Mouse (Mus musculus) heart, embryonic 14.5 days (tissue): ENCODE results near the gene Hoxb5. TPM values are rescaled to one million over a fixed set of nuclear protein-coding genes. Genes with fewer than 3 reads are reported as not detected.
A peak's percentile ranks its signal among the peaks of the same experiment; 100 is the strongest.

Experiments
- ATAC-seq: fragments of 200-750 bp; cut with Nextera tagmentation; 2 replicates; pipeline ENCODE4 v1.8.0; 2017; ENCODE audit warnings: low read depth, moderate TSS enrichment; ENCODE audit not compliant: insufficient number of reproducible peaks, insufficient read depth, low FRiP score
- H3K27ac ChIP-seq, 2 experiments: fragments of 200-500 bp in 1 of 2; fragments of 300-500 bp in 1 of 2; sonication (generic) in 1 of 2; replicated peaks in 1 of 2; 2 replicates each; pipeline ENCODE4 v1.5.1; 2012 to 2014; ENCODE audit warnings: low read depth in 2 of 2, low read length in 2 of 2, control low read depth in 1 of 2, mild to moderate bottlenecking in 1 of 2, mixed read lengths in 1 of 2; ENCODE audit not compliant: control insufficient read depth in 1 of 2, insufficient read depth in 1 of 2
- H3K27me3 ChIP-seq: fragments of 300-500 bp; sonication (generic); 2 replicates; pipeline ENCODE4 v1.6.1; 2014; ENCODE audit warnings: mild to moderate bottlenecking, low read length, control low read depth; ENCODE audit not compliant: control insufficient read depth, insufficient read depth
- H3K36me3 ChIP-seq: fragments of 300-500 bp; sonication (generic); 2 replicates; pipeline ENCODE4 v1.6.1; 2014; ENCODE audit warnings: mild to moderate bottlenecking, control low read depth, low read length, mixed read lengths; ENCODE audit not compliant: control insufficient read depth, insufficient read depth
- H3K4me1 ChIP-seq, 2 experiments: fragments of 200-500 bp in 1 of 2; fragments of 300-500 bp in 1 of 2; sonication (generic) in 1 of 2; 2 replicates each; pipeline ENCODE4 v1.6.1; 2012 to 2014; ENCODE audit warnings: low read length in 2 of 2, control low read depth in 1 of 2, mixed read lengths in 1 of 2; ENCODE audit not compliant: control insufficient read depth in 2 of 2, insufficient read depth in 2 of 2
- H3K4me2 ChIP-seq: fragments of 300-500 bp; sonication (generic); 2 replicates; pipeline ENCODE4 v1.6.1; 2014; ENCODE audit warnings: mild to moderate bottlenecking, low read length
- H3K4me3 ChIP-seq, 2 experiments: fragments of 200-500 bp in 1 of 2; fragments of 300-500 bp in 1 of 2; sonication (generic) in 1 of 2; 2 replicates each; pipeline ENCODE4 v1.5.1; 2012 to 2014; ENCODE audit warnings: low read length in 2 of 2, mild to moderate bottlenecking in 2 of 2, control low read depth in 1 of 2, low read depth in 1 of 2, moderate library complexity in 1 of 2; ENCODE audit not compliant: control insufficient read depth in 1 of 2, insufficient read depth in 1 of 2
- H3K9ac ChIP-seq: fragments of 300-500 bp; sonication (generic); 2 replicates; pipeline ENCODE4 v1.6.1; 2014; ENCODE audit warnings: mild to moderate bottlenecking, low read length
- H3K9me3 ChIP-seq: fragments of 300-500 bp; sonication (generic); 2 replicates; pipeline ENCODE4 v1.6.1; 2016; ENCODE audit warnings: low read length, control low read depth; ENCODE audit not compliant: control insufficient read depth
- WGBS: fragments of 180-500 bp; shearing (Covaris S2); extraction: QIAGEN DNeasy Blood & Tissue Kit; methylation state at CpG from one replicate; pipeline ENCODE4 v1.1.7; 2014; 5-methylcytosine and 5-hydroxymethylcytosine counted together
- polyA plus RNA-seq: library from polyadenylated mRNA; unstranded; fragments of >200 nt; fragmentation: Nextera tagmentation; extraction: Ambion mirVana; gene quantifications from 2 replicates; pipeline ENCODE4 v1.2.1, GENCODE M21; 2014

The Hoxb5 gene
- polyA plus RNA-seq, 1 experiment from 2014 or later, result 0.27 TPM

GRCm38 (mm10) chr11:96298895-96299667 is 4.1 kb upstream of the Hoxb5 start:
- Histone ChIP-seq H3K9ac (no peak overlapping the region), H3K27me3 (peaks cover 100% of the 10 kb centered on the region), H3K27ac (no peak overlapping the region), H3K4me3 (peak overlapping the region in 1 of 2 experiments; percentile 31; a peak in 2 of 4 replicates), H3K9me3 (no peaks in the 10 kb centered on the region), H3K4me2 (peak overlapping the region; percentile 51), H3K4me1 (peaks cover 0 to 2% of the 10 kb centered on the region in 2 experiments; a peak in 1 of 4 replicates), H3K36me3 (no peaks in the 10 kb centered on the region)
- no peak for ATAC-seq
- 1% methylated on average over 66 of the region's 66 CpGs for WGBS

DNA sequence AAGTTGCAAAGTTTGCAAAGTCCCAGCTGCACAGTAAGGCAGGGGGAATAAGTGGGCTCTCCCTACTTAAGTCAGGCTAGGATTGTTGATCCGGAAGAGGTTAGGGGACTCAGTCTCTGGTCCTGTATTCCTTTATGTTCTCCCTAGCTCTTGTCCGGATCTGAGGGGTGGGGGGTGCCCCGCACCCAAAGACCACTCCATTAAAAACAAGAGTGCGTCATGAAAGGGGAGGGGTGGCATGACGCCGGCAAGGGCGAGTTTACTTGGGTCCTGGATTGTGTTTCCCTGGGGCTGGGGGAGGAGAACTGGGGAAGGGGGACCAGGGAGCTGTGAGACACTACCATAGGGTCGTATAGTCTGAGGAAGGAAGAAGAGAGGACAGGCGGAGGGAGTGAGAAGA is 3.4 kb upstream of the Hoxb5 start:
- no peaks in the 10 kb centered on the region for H3K9me3 ChIP-seq
- H3K27ac ChIP-seq, result no peak overlapping the region
- H3K36me3 ChIP-seq, result no peaks in the 10 kb centered on the region
- peaks cover 0 to 2% of the 10 kb centered on the region in 2 experiments; a peak in 1 of 4 replicates for H3K4me1 ChIP-seq
- no peak overlapping the region; a peak in 1 of 4 replicates for H3K4me3 ChIP-seq
- H3K4me2 ChIP-seq, result no peak overlapping the region
- ATAC-seq, result no peak
- no peak overlapping the region for H3K9ac ChIP-seq
- WGBS, result under 1% methylated on average over 9 of the region's 9 CpGs
- H3K27me3 ChIP-seq, result peaks cover 100% of the 10 kb centered on the region

DNA sequence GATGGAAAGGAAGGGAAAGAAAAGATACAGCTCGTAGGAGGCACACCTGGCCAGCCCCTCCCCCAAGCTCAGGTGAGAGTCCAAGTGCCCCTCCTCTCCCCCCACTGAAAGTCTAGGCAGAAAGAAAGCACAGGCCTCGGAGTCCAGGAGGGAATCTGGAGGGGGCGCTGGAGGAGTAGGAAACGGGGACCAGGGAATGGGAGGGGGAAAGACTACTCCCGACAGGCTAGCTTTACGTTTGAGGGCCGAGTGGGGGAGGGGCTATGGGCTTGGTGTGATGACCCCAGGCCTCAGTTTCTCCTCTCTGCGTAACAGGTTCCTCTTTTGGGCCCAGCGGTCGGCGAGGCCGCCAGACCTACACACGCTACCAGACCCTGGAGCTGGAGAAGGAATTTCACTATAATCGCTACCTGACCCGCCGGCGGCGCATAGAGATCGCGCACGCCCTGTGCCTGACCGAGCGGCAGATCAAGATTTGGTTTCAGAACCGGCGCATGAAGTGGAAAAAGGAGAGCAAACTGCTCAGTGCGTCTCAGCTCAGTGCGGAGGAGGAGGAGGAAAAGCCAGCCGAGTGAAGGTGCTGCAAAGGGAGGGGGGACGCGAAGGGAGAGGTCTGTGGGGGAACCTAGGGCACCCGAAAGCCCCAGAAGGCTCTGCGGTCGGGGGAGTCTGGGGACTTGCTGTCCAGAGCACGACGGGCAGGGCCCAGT is 2.6 kb upstream of the Hoxb5 start:
- H3K27me3 ChIP-seq, result peaks cover 100% of the 10 kb centered on the region
- H3K36me3 ChIP-seq, result no peaks in the 10 kb centered on the region
- ATAC-seq, result no peak
- no peak overlapping the region for H3K4me2 ChIP-seq
- no peaks in the 10 kb centered on the region for H3K9me3 ChIP-seq
- H3K9ac ChIP-seq, result no peak overlapping the region
- 0 out of 4 replicates have a peak overlapping the region, but pooled peaks of 1 of the 2 experiments have one; percentile 8 for H3K4me3 ChIP-seq
- WGBS, result 2% methylated on average over 35 of the region's 35 CpGs
- peaks cover 0 to 2% of the 10 kb centered on the region in 2 experiments; a peak in 1 of 4 replicates for H3K4me1 ChIP-seq
- H3K27ac ChIP-seq, result no peak overlapping the region

GRCm38 (mm10) chr11:96301064-96301431 is 2.1 kb upstream of the Hoxb5 start:
- Histone ChIP-seq H3K4me1 (peaks cover 0 to 2% of the 10 kb centered on the region in 2 experiments; a peak in 1 of 4 replicates), H3K4me3 (0 out of 4 replicates have a peak overlapping the region, but pooled peaks of 1 of the 2 experiments have one; percentile 8), H3K9ac (no peak overlapping the region), H3K4me2 (no peak overlapping the region), H3K9me3 (no peaks in the 10 kb centered on the region), H3K27ac (no peak overlapping the region), H3K36me3 (no peaks in the 10 kb centered on the region), H3K27me3 (peaks cover 100% of the 10 kb centered on the region)
- no peak for ATAC-seq
- 9% methylated on average over 10 of the region's 10 CpGs for WGBS

- H3K4me2 ChIP-seq, result no peak overlapping the region
- H3K27me3 ChIP-seq, result peaks cover 100% of the 10 kb centered on the region
- no peak for ATAC-seq
- no peaks in the 10 kb centered on the region for H3K9me3 ChIP-seq
- H3K27ac ChIP-seq, result no peak overlapping the region
- WGBS, result 4% methylated on average over 15 of the region's 15 CpGs
- H3K36me3 ChIP-seq, result no peaks in the 10 kb centered on the region
- H3K4me1 ChIP-seq, result peaks cover 0 to 2% of the 10 kb centered on the region in 2 experiments; a peak in 1 of 4 replicates
- H3K4me3 ChIP-seq, result no peak overlapping the region
- H3K9ac ChIP-seq, result no peak overlapping the region
Measured at GRCm38 (mm10) chr11:96301837-96302236, 1.3 kb upstream of the Hoxb5 start.

DNA sequence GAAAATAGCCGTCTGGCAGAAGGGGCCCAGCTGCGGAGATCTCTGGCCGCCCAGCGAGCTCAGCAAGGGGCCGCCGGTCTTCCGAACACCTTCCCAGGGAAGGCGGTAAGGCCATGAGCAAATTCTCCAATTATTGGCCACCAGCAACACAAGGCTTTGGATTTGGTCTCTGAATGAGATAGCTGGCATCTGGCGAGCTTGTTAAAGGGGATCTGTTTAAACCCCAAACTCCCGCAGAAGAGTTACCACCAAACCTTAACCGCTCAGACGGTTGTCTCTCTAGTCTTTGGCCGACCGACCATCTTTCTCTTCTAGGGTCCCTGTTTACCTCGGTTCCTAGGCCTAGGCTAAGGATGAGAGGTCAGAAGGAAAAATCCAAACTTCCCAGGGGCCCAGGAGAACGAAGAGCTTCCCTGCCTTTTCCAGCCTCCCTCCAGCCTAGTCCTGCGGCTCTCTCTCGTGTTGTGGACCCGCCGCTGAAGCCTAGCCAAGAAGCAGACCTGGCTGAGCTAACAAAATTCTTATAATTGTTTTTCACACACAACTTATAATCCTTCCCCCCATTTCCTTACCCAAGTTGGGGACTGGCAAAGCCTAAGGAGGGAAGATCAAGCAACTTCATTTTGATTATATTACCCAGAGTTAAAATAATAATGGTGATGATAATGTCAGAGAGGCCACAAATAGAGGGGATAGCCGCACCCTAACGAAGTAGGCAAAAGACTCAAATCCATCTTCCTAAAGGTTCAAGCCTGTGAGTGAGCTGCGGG is 570 bp upstream of the Hoxb5 start:
- Histone ChIP-seq H3K4me1 (peaks cover 0 to 2% of the 10 kb centered on the region in 2 experiments; a peak in 1 of 4 replicates), H3K4me2 (no peak overlapping the region), H3K36me3 (no peaks in the 10 kb centered on the region), H3K9ac (no peak overlapping the region), H3K27ac (no peak overlapping the region), H3K27me3 (peaks cover 100% of the 10 kb centered on the region), H3K9me3 (no peaks in the 10 kb centered on the region), H3K4me3 (no peak overlapping the region)
- ATAC-seq, result no peak
- WGBS, result 6% methylated on average over 23 of the region's 23 CpGs
